Mouse (Mus musculus) lung, embryonic 15.5 days (tissue): ENCODE data around the gene Samd4b. TPM values are rescaled to one million over a fixed set of nuclear protein-coding genes. Genes with fewer than 3 reads are reported as not detected.

ENCODE experiments used
- ATAC-seq: fragments of 200-750 bp; cut with Nextera tagmentation; 2 replicates; pipeline ENCODE4 v1.8.0; 2017; ENCODE audit warnings: moderate number of reproducible peaks, borderline replicate concordance; ENCODE audit not compliant: low FRiP score, low TSS enrichment; ENCODE audit errors: extremely low read depth
- H3K27ac ChIP-seq: fragments of 300-500 bp; sonication (generic); 2 replicates; pipeline ENCODE4 v1.5.1; 2015; ENCODE audit warnings: moderate library complexity, mild to moderate bottlenecking, inconsistent platforms
- H3K27me3 ChIP-seq: fragments of 300-500 bp; sonication (generic); 2 replicates; pipeline ENCODE4 v1.6.1; 2015; ENCODE audit warnings: inconsistent platforms
- H3K36me3 ChIP-seq: fragments of 300-500 bp; sonication (generic); 2 replicates; pipeline ENCODE4 v1.6.1; 2015; ENCODE audit warnings: inconsistent platforms
- H3K4me1 ChIP-seq: fragments of 300-500 bp; sonication (generic); 2 replicates; pipeline ENCODE4 v1.6.1; 2015; ENCODE audit warnings: inconsistent platforms
- H3K4me2 ChIP-seq: fragments of 300-500 bp; sonication (generic); 2 replicates; pipeline ENCODE4 v1.6.1; 2015; ENCODE audit warnings: inconsistent platforms, mild to moderate bottlenecking, moderate library complexity
- H3K4me3 ChIP-seq: fragments of 300-500 bp; sonication (generic); 2 replicates; pipeline ENCODE4 v1.5.1; 2015; ENCODE audit warnings: mild to moderate bottlenecking, inconsistent platforms
- H3K9ac ChIP-seq: fragments of 300-500 bp; sonication (generic); 2 replicates; pipeline ENCODE4 v1.6.1; 2015; ENCODE audit warnings: inconsistent platforms
- H3K9me3 ChIP-seq: fragments of 300-500 bp; sonication (generic); 2 replicates; pipeline ENCODE4 v1.6.1; 2016; ENCODE audit warnings: inconsistent platforms
- WGBS: fragments of 180-500 bp; shearing (Covaris S2); methylation state at CpG from one replicate; pipeline ENCODE4 v1.1.7; 2015; 5-methylcytosine and 5-hydroxymethylcytosine counted together
- polyA plus RNA-seq: library from polyadenylated mRNA; unstranded; fragments of >200 nt; fragmentation: Nextera tagmentation; extraction: Ambion mirVana; gene quantifications from 2 replicates; pipeline ENCODE4 v1.2.1, GENCODE M21; 2015

Gene Samd4b
- polyA plus RNA-seq, 1 experiment from 2014 or later: 21.3 TPM

DNA sequence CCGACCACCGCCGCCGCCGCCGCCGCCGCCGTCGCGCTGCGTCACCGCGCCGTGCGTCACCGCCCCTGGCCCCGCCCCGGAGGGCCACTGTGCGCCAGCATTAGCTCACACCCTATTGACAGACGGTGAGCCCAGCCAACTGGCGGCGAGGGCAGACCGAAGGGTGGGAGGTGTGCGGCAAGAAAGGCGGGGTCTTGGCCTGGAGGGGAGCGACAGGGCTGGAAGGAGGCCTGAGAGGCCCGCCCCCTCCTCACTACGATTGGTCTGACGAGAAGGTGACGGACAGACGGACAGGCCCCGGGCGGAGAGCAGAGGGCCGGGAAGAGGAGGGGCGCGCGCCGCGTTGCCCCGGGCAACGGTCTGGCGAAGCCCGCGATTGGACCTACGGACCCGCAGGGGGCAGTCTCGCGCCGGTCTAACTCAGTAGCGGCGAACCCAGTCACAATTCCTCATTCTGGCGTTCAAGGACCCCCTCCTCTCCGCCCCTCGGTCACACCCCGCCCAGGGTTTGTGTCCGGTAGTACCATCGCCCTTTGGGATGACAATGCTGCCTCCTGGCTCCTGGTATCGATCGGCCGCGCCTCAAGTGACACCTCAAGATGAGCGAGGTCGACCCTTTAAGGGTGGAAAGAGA is 161.6 kb downstream of the Samd4b start:
- no peaks in the 10 kb centered on the region for H3K27me3 ChIP-seq
- H3K27ac ChIP-seq: peak overlapping the region; percentile 60
- WGBS: under 1% methylated on average over 60 of the region's 64 CpGs
- peaks cover 35% of the 10 kb centered on the region for H3K4me1 ChIP-seq
- peak; percentile 99 for ATAC-seq
- H3K4me3 ChIP-seq: peak overlapping the region; percentile 94
- H3K9me3 ChIP-seq: no peaks in the 10 kb centered on the region
- peaks cover 7% of the 10 kb centered on the region; the same call in 1 of the 2 replicates for H3K36me3 ChIP-seq
- peak overlapping the region; percentile 74 for H3K4me2 ChIP-seq
- H3K9ac ChIP-seq: peak overlapping the region; percentile 97

DNA sequence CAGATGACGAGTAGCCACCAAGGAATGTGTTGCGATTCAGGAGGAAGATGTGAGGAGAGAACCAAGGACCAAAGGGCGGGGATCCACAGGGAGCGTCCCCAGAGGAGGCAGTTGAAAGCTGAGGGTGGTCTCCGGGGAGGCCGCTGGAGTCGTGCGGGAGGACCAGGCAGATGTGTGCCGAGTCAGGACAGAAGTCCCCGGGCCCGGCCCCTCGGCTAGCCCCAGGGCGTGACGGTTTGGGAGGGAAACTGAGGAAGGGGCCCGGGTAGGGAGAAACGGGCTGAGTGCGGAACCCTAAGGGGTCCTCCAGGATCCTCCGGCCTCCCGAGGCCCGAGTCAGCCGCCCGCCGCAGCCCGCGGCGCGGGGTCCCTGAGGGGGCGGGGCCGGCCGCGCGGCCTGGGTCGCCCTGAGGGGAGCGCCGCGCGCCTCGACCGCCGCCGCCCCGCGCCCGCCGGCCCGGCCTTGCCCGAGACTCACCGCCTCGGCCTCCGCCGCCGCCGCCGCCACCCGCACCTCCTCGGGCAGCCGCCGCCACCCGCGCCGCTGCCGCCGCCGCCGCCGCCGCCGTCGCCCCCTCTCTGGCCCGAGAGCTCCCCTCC is 162.2 kb downstream of the Samd4b start:
- peak; percentile 36 for ATAC-seq
- Histone ChIP-seq H3K4me3 (peak overlapping the region; percentile 94), H3K27ac (0 out of 2 replicates have a peak overlapping the region, but pooled peaks have one; percentile 24), H3K9me3 (no peaks in the 10 kb centered on the region), H3K27me3 (no peaks in the 10 kb centered on the region), H3K9ac (peak overlapping the region; percentile 97), H3K4me1 (peaks cover 39% of the 10 kb centered on the region), H3K36me3 (peaks cover 8% of the 10 kb centered on the region; the same call in 1 of the 2 replicates), H3K4me2 (peak overlapping the region; percentile 83)
- WGBS: 1% methylated on average over 20 of the region's 70 CpGs

DNA sequence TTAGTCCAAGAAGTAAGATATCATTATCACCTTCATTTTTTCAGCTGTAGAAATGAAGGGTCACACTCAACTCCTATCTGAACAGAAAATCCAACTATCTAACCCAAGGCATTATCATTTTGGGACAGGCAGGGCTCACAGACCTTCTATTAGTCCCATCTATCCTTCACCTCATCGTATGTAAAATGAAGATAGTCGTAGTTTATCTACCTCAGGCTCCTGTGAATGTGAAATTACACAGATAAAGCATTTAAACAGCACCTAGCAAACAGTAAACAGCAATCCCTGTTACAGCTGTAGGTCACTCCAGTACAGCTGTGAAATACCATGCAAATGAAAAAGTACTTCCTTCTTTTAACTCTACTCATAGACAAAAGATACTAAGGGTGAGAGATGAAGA is 165.7 kb downstream of the Samd4b start:
- H3K4me2 ChIP-seq: no peak overlapping the region
- no peak for ATAC-seq
- H3K27ac ChIP-seq: no peak overlapping the region
- no peaks in the 10 kb centered on the region for H3K9me3 ChIP-seq
- H3K36me3 ChIP-seq: peaks cover 12% of the 10 kb centered on the region; the same call in 1 of the 2 replicates
- no peaks in the 10 kb centered on the region for H3K27me3 ChIP-seq
- 87% methylated on average over 2 of the region's 2 CpGs for WGBS
- H3K4me1 ChIP-seq: peaks cover 36% of the 10 kb centered on the region
- H3K4me3 ChIP-seq: no peak overlapping the region
- H3K9ac ChIP-seq: no peak overlapping the region

DNA sequence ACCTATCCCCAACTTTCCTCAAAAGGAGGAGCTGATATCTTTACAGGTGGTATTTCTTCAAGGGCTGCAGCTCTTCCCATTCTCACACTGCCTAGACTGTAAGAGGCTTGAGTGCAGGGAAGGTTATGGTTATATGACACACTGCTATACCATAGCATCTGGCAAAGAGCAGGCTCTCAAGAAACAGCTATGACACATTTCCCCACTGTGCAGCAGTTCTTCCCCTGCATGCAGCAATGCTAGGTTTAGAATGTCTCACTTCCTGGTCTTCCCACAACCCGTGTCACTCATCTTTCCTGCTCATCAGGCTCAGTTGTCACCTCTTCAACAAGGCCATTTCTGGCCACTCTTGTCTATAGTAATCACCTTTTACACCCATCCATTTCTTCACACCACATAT is 167.4 kb downstream of the Samd4b start:
- H3K27me3 ChIP-seq: no peaks in the 10 kb centered on the region
- H3K4me2 ChIP-seq: no peak overlapping the region
- no peak overlapping the region for H3K4me3 ChIP-seq
- WGBS: 58% methylated on average over 1 of the region's 1 CpGs
- H3K4me1 ChIP-seq: peaks cover 32% of the 10 kb centered on the region
- no peak overlapping the region for H3K9ac ChIP-seq
- H3K27ac ChIP-seq: no peak overlapping the region
- peaks cover 12% of the 10 kb centered on the region; the same call in 1 of the 2 replicates for H3K36me3 ChIP-seq
- no peaks in the 10 kb centered on the region for H3K9me3 ChIP-seq
- no peak for ATAC-seq

- no peaks in the 10 kb centered on the region for H3K9me3 ChIP-seq
- H3K9ac ChIP-seq: no peak overlapping the region
- no peak overlapping the region for H3K27ac ChIP-seq
- no peak overlapping the region for H3K4me3 ChIP-seq
- H3K4me2 ChIP-seq: no peak overlapping the region
- no peaks in the 10 kb centered on the region for H3K27me3 ChIP-seq
- peaks cover 8% of the 10 kb centered on the region for H3K4me1 ChIP-seq
- peaks cover 22% of the 10 kb centered on the region for H3K36me3 ChIP-seq
- ATAC-seq: no peak
Measured at GRCm38 (mm10) chr7:28427738-28428137, 170.2 kb downstream of the Samd4b start.

DNA sequence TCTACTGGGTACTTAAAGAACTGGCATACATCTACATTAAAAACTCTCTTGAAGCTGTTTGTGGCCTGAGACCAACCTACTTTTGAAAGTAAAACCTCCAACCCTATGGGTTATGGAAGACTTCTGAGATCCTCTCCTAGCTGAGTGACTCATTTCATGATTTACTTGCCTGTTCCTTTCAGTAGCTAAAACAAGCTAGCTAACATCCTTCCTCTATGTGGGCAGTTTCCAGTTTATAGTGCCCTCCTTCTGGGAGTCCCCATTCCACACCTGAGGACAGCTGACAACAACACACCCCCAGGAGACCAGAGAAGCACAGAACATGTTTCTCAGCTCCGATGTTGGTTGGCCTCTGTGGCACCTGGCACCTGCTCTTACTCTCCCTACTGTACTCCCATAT is 174.9 kb downstream of the Samd4b start:
- H3K27me3 ChIP-seq: no peaks in the 10 kb centered on the region
- ATAC-seq: no peak
- H3K4me1 ChIP-seq: 0 out of 2 replicates have a peak, but pooled peaks cover 10% of the 10 kb centered on the region
- H3K9me3 ChIP-seq: no peaks in the 10 kb centered on the region
- H3K9ac ChIP-seq: no peak overlapping the region
- H3K36me3 ChIP-seq: peaks cover 48% of the 10 kb centered on the region
- WGBS: 92% methylated on average over 1 of the region's 1 CpGs
- no peak overlapping the region for H3K27ac ChIP-seq
- no peak overlapping the region for H3K4me3 ChIP-seq
- no peak overlapping the region for H3K4me2 ChIP-seq

DNA sequence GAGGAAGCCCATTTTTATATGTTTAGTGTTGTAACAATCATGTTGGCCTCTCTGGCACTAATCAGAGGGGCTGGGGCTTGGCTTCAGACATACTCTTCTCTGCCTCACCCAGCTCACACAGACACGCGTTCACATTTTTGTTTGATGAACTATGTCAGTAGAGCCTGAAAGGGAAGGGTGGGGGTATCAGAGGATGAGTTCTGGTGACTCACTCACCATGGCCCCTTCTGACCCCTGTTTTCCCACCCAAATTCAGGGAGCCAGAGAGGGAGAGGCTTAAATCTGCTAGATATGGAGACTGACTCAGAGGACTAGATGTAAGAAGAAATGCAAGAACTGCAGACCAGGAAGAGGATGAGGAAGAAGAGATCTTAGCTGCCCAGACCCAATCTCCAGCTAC is 178.5 kb downstream of the Samd4b start:
- H3K9me3 ChIP-seq: no peaks in the 10 kb centered on the region
- 0 out of 2 replicates have a peak, but pooled peaks cover 10% of the 10 kb centered on the region for H3K4me1 ChIP-seq
- H3K36me3 ChIP-seq: peaks cover 67% of the 10 kb centered on the region
- ATAC-seq: no peak
- 100% methylated on average over 2 of the region's 2 CpGs for WGBS
- no peak overlapping the region for H3K9ac ChIP-seq
- no peak overlapping the region for H3K27ac ChIP-seq
- H3K4me3 ChIP-seq: no peak overlapping the region
- no peaks in the 10 kb centered on the region for H3K27me3 ChIP-seq
- H3K4me2 ChIP-seq: no peak overlapping the region

- Histone ChIP-seq H3K27ac (0 out of 2 replicates have a peak overlapping the region, but pooled peaks have one; percentile 26), H3K4me1 (0 out of 2 replicates have a peak, but pooled peaks cover 10% of the 10 kb centered on the region), H3K9ac (no peak overlapping the region), H3K27me3 (no peaks in the 10 kb centered on the region), H3K4me3 (no peak overlapping the region), H3K9me3 (no peaks in the 10 kb centered on the region), H3K4me2 (no peak overlapping the region), H3K36me3 (peaks cover 72% of the 10 kb centered on the region)
- peak; percentile 81; the same call in 1 of the 2 replicates for ATAC-seq
- WGBS: 55% methylated on average over 8 of the region's 8 CpGs
Measured at GRCm38 (mm10) chr7:28418096-28418670, 179.8 kb downstream of the Samd4b start.

- no peak for ATAC-seq
- H3K4me3 ChIP-seq: no peak overlapping the region
- H3K4me1 ChIP-seq: 0 out of 2 replicates have a peak, but pooled peaks cover 10% of the 10 kb centered on the region
- H3K27me3 ChIP-seq: no peaks in the 10 kb centered on the region
- H3K9ac ChIP-seq: no peak overlapping the region
- no peak overlapping the region for H3K4me2 ChIP-seq
- H3K36me3 ChIP-seq: peaks cover 72% of the 10 kb centered on the region
- H3K9me3 ChIP-seq: no peaks in the 10 kb centered on the region
- no peak overlapping the region for H3K27ac ChIP-seq
Measured at GRCm38 (mm10) chr7:28417368-28417767, 180.6 kb downstream of the Samd4b start.

GRCm38 (mm10) chr7:28412826-28413225 is 185.1 kb downstream of the Samd4b start:
- Histone ChIP-seq H3K4me3 (no peak overlapping the region), H3K4me2 (no peak overlapping the region), H3K9ac (no peak overlapping the region), H3K4me1 (no peaks in the 10 kb centered on the region), H3K27ac (no peak overlapping the region), H3K9me3 (no peaks in the 10 kb centered on the region), H3K36me3 (peaks cover 65% of the 10 kb centered on the region), H3K27me3 (no peaks in the 10 kb centered on the region)
- 75% methylated on average over 4 of the region's 4 CpGs for WGBS
- no peak for ATAC-seq

GRCm38 (mm10) chr7:28410841-28411475 is 187.0 kb downstream of the Samd4b start:
- H3K4me2 ChIP-seq: no peak overlapping the region
- no peak overlapping the region for H3K4me3 ChIP-seq
- H3K36me3 ChIP-seq: peaks cover 76% of the 10 kb centered on the region
- no peak overlapping the region for H3K9ac ChIP-seq
- no peaks in the 10 kb centered on the region for H3K9me3 ChIP-seq
- ATAC-seq: no peak
- H3K27ac ChIP-seq: no peak overlapping the region
- no peaks in the 10 kb centered on the region for H3K27me3 ChIP-seq
- WGBS: 67% methylated on average over 3 of the region's 3 CpGs
- no peaks in the 10 kb centered on the region for H3K4me1 ChIP-seq

DNA sequence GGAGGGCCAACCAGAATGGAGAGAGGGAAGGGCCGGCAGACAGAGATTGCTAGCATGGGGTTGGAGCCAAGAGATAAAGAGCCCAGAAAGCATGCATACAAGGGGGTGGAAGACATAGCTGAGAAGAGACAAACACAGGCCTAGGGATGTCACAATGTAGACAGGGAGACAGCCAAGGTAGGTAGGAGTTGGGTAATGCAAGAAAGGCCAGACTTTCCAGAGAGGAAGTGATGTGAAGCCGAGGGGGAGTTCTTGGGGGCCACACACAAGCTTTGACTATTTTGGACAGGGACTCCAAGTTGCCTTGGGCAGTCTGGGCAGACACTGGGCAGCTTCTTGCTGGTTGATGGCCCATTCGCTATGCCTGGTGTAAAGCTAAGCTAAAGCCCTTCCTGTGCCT is 196.0 kb downstream of the Samd4b start:
- WGBS: 80% methylated on average over 3 of the region's 3 CpGs
- H3K27ac ChIP-seq: no peak overlapping the region
- ATAC-seq: no peak
- H3K4me1 ChIP-seq: no peaks in the 10 kb centered on the region
- H3K9ac ChIP-seq: no peak overlapping the region
- no peaks in the 10 kb centered on the region for H3K9me3 ChIP-seq
- no peak overlapping the region for H3K4me3 ChIP-seq
- H3K36me3 ChIP-seq: peaks cover 91% of the 10 kb centered on the region
- no peak overlapping the region for H3K4me2 ChIP-seq
- no peaks in the 10 kb centered on the region for H3K27me3 ChIP-seq
